Mouse (Mus musculus) bone marrow macrophage, adult 2 months (primary cell): ENCODE measurements around the gene Dync1h1.

Experiments used
- CTCF ChIP-seq: IDR thresholded peaks from 2 replicates; pipeline ENCODE4 v1.5.1; 2012; ENCODE audit warnings: low read depth, mild to moderate bottlenecking, low read length, moderate library complexity
- POLR2A ChIP-seq: IDR thresholded peaks from 2 replicates; pipeline ENCODE4 v1.6.1; 2012; ENCODE audit warnings: mild to moderate bottlenecking, low read depth, low read length, borderline replicate concordance

DNA sequence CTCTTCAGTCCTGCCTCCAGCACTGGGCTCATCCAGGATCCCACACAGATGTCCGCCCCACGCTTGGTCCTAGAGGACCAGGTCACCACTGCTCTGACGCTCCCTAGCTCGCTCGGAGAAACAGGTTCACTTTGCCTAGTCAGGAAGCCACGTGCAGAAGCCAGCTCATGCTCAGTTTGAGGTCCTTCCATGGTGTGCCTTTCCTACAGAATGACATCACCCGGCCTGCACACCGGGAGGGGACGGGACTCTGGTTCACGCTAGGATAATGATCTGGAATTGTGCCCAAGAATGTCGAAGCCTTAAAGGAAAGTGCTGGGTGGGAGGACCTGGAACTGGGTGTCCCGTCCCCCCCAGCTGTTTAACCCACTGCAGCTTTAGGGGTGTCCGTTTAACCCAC lies 49.1 kb upstream of the Dync1h1 start:
- TF ChIP-seq CTCF (no peak), POLR2A (no peak)
